Mouse (Mus musculus): Measurements from ENCODE around the gene Ddr1.

Ddr1 gene

DNA sequence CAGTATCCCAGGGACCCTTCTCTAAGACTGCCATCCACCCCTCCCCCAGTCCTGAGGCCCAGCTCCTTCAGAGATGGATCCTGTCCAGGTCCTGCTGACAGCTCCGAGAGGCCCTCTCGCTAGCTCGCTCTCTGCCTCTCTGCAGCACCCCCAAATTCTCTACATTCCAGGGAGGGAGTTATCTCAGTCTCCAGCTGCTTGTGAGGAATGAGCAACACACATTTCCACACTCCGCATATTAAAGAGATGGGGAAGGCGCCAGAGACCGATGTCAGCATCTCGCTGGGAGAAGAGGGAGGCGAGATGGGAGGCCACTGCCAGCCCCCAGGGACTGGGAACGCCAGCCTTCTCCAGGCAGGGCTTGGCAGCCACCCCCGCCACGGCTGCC, 15.9 kb upstream of the Ddr1 start:
- no peak for DNase-seq

DNA sequence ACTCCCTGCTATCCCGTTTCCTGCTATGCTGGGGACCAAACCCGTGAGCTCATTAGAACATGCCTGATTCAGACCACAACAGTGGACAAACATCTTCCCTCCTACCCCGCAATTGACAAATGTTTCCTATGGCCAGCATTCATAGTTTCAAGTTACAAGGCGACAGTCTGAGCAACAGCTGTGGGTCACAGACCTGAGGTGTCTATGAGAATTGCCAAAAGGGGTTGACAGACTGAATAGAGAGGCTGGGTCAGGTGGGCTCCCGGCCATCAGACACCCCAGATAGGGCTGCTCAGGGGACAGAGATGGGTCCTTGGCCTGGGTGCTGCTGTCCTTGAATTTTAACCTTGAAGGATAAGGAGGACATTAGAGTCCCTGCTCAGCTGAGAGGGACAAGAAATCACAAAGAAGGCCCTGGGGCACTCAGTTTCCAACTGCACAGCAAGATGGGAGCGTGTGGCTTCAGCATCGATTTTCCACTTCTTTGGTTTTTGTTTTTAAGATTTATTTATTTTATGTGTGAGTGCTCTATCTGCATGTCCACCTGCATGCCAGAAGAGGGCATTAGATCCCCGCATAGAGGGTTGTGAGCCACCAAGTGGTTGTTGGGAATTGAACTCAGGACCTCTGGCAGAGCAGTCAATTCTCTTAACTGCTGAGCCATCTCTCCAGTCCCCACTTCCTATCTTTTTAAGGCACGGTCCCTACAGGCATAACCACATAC, 15.4 kb upstream of the Ddr1 start:
- no peak for DNase-seq

DNA sequence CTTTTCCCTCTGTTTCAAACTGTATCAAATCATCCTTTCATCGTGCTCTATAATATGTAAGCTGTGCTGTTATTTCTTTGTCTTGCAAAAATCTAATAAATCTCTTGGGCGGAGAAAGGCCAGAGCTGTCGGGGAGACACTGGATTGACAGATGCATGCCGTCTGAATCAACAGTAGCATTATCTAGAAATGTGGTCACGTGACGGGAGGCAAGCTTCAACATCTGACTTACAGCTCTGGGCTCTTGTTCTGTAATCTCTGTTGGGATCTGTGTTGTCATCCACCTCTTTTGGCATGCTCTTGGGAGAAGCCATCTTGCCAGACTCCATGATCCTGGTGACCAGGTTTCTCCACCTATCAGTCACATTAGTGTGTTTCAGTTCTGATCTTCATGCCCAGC, 12.7 kb upstream of the Ddr1 start:
- DNase-seq = no peak

DNA sequence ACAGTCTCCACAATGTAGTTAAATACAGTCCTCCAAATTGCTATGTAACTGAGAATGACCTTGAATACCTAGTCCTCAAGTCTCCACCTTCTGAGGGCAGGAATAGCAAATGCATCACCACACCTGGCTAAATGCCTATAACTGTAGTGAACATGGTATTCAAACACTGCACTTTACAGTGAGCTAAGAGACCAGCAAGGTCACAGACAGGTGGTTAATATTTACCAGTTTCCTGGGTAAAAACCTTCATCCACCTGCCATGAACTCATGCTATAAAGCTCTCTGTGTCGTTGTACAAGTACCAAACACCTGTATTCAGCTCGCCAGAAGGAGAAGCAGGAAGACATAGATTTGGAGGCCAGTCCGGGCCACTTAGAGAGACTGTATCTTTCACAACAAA, 11.7 kb upstream of the Ddr1 start:
- no peak for DNase-seq

DNA sequence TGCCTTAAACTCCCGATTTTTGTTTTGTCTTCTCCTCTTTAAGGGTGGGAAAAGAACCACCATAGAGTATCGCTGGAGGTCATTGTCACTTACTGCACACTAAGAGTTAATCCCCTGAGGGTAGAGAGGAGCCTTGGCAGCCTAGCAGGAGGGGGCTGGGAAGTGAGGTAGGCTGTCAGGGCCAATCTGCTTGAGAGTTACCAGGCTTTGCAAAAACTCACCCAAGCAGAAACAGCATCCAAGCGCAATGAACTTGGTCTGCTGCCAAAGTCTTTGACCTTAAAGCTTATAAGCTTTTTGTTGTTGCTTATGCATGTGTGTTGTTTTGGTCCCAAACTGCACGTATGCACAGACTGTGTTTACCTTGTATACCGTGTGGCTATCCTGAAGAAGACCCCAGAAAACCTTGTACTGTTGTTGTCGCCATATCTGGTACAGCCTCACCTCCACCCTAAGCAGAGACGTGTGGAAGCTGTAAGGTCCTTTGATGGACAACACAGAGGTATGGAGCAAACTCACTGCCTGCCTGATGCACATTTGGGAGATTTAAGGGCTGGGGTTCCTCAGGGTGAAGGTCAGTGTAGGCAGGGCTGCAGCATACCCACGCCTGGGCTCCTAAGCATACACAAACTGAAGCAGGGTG, 6.4 kb upstream of the Ddr1 start:
- DNase-seq = peak; percentile 56

DNA sequence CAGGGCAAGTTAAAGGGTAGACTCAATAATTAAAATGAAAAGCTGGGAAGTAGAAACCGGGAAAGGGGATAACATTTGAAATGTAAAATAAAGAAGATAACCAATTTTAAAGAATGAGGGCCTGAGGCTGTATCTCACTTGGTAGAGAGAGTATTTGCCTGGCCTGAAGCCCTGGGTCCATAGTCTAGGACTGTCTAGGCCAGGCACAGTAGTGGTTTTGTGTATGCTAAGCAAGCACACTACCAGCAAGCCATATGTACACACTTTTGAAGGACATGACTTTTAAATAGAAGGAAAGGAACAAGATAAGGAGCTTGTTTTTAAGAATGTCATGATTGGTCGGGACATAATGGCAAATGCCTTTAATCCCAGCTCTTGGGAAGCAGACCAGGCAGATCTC, 4.2 kb upstream of the Ddr1 start:
- DNase-seq = no peak

DNA sequence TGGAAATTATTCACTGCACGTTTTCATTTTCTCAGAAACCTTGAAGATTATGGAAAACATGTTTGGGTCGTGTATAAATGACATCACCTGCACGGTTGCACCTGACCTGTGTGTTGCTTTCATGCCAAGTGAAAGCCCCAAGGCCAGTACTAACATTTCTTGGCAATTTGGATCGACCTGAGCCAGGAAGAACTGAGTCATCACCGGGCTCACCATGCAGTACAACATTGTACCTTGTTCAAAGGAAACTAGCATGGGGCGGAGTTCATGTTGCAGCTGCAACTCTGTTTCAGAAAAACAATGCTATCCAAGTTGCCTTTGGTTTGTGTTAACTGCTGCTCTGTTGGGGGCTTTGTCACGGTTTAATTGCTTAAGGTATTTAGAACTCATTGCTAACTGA, 3.5 kb upstream of the Ddr1 start:
- no peak for DNase-seq

DNA sequence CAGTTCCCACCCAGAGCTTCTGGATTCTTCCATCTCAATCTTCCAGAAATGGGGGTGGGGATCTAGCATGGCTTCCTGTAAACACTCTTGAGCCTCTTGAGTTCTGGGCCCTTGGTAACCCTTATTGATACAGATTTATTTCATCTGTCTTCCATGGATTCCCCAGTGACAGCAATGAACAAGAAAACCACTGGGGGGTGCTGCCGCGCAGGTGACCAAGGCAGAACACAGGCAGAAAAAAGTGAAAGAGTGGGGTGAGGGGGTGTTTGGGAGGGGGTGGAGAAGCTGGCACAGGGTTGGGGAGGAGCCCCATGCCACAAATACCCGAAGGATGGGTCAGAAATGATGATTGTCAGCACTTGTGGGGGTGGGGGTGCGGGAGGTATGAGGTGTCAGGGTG, 1.4 kb upstream of the Ddr1 start:
- peak; percentile 56 for DNase-seq

DNA sequence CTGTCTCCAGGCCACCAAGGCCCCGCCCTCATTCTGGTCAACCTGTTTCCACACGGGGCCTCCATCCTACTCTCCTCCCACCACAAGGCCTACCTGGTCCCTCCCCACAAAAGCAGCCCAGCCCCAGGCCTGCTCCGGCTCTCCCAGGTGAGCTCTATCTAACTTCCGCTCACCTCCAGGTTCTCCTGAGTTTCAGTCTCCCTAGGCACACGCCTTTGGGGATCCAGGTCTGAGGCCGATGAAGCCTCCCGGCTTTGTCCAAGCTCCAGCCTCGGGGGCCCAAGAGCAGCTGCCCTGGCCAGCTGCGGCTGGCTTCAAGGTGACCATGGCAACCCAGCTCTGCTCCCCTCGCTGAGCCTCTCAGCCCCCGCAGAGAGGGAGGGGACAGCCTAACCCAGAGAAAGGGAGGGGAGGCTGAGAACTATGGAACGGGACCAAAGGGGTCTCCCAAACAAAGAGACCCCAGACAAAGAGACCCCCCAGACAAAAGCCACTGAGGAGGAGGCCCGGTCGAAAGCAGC, 610 bp downstream of the Ddr1 start:
- peak; percentile 53 for DNase-seq

DNA sequence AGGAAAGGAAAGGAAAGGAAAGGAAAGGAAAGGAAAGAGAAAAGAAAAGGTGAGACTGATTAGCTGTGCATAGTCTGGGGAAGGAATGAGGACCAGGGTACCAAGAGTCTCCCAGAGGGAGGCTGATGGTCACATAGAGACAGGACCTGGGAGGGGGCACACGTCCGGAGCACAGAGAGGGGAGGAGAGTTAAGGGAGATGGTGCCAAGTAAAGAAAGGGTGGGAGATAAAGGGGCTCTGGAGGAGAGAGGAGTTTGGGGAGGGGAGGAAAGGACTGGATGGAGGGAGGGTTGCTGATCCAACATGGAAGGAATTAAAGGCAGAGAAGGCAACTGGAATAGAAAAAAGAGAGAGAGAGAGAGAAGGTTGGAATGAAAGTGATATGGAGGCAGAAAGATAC, 1.4 kb downstream of the Ddr1 start:
- no peak for DNase-seq

DNA sequence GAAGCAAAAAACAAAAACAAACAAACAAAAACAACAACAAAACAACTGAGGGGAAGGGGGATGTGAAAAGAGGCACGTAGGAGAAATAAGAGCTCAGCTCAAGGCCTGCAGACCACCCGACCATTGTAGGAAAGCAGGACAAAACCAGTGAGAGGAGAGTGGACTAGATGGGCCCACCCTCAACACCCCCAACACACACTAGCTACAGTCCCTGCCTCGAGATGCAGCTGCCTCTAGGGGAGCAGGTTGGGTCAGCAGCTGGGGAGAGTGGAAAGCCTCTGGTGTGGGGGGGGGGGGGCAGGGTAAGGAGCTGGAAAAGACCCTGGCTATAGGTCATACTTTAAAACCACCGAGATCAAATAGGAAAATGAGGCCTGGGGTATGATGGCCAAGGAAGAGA, 1.8 kb downstream of the Ddr1 start:
- DNase-seq = no peak

DNA sequence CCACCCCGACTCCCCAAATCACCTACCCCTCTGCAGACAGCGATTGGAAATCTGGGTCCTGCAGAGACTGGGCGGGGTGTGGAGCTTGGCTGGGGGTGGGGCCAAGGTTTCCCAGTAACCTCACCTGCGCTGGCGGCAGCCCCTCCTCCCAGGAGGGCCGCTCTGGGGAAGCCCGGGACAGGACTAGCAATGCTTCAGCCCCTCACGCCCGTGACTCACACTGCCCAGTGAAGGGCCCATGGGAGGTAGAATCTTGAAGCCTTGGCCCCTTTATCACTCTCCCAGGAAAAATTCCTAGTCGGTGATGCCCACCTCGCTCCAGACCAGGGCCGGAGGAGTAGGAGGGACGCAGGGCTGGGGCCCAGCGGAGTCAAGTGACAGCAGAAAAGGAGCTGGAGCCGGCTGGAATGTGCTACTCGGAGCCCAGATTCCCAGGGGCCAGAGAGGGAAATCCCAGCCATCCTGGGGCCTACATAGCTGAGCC, 2.4 kb downstream of the Ddr1 start:
- peak; percentile 71 for DNase-seq

DNA sequence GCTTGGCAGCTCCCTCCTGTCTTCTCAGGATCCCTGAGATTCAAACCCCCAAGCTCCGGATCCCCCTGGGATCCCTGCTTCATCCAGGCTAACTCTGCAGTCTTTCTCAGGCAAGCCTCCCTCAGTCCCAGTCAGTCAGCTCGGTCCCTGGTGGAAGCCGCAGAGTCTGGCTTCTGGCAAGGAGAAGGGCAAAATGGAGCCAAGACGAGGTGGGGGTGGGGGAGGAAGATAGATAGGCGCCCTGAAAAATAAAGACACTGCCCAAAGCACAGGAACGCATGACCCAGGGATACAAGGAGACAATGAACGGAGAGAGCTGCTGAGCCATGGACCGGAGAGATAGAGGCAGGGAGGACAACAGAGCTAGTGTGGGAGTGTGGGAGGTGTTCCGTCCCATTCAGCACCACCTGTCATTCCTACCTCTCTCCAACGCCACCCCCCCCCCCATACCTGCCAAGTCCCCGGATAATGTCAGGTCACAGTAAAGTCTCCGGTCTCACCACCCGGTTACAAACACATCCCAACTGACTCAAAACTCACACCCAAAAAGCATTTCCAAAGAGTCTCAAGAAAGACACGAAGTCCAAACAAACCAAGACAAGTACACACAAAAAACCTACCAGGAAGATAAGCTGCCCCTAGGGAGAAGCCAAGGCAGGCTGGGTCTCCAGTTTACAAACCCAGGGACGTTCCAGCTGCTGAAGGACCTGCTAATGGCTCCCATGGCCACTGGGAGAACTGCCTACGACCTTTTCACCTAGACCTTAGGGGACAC, 3.0 kb downstream of the Ddr1 start:
- peak; percentile 74 for DNase-seq

DNA sequence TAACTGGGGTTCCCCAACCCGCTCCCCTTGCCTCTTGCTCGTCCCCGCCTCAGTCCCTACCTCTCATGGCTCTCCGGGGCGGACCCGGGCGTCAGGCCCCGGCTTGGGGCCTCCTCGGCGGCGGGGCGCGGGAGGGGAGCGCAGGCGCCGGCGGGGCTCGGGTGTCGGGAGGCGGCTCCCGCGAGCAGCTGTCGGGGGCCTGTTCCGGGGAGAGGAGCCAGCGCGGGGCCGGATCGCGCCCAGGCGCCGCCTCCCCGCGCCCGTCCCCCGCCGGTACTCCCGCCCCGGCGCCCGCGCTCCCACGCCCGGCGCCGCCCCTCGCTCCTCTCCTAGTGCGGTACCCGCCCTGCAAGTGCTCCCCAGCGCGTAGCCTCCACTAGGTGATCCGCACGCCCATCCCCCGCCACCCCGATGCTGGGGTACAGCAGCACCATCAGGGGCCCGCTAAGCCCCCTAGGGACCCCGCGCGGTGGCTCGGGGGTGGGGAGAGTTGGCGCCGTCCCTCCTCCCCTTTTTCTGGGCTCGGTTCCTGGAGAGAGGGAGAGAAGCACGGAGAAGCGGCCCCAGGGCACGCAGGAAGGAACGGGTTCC, 4.0 kb downstream of the Ddr1 start:
- DNase-seq = peak; percentile 86

DNA sequence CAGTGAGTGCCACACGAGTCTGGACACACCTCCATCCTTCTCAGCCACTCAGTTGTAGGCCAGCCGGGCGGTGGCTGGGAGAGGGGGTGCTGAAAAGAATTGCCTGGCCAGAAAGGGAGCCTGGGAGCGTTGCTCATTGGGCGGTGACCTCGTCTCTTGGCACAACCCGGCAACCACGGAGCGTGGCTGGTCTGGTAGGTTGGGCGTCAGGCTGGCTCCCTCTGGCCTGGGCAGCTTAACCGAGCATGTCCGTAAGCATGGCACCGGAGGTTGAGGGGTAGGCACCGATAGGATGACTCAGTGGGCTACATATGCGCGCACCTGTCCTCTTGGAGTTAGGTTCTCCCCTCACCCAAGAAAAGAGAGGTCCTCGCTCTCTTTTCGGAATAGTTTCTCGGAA, 4.5 kb downstream of the Ddr1 start:
- DNase-seq = peak; percentile 89

DNA sequence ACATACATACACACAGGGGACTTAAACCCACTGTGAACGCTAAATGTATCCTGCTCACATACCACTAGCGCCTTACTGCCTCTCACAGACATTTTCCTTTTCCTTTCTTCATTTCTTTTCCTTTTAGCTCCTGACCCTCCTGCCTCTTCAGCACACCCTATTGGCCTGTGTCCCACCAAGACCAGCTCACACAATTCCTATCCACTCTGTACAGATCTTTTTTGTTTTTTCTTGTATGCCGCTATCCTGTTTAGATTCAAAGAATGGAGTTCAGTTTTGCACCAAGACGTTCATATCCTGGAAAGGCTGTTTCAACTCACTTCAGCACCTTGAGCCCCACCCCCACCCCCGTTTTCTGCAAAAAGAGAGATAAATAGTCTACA, 5.9 kb downstream of the Ddr1 start:
- DNase-seq = no peak

DNA sequence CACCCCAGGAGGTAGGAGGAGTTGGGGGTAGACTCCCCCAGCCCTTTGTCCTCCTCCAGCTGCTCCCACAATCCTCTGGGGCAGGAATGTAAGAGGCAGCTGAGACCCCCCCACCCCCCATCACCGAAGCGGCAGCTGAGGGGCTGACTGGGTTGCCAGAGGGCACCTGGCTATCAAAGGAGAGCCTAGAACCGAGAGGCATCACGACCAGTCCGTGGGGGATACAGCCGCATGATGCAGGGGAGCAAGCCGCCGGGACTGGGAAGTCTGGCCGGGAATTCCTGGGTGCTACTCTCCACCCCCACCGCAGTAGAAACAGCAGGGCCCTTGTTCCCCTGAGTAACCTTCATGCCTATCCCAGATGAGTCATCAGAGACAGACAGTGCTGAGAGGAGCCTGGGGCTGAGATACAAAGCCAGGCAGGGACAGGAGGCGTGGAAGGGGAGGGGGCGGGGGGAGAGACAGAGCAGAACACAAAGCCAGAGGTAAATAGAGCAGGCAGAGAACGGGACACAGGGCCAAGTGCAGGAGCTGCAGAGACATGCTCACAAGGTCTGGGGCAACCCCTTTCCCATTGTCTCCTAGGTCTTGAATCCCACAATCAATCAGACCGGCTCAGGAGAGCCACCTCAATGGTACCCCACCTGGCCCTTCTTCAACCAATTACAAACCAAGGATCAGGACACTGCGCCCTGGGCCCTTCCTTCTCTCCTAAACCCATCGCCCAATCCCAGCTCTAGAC, 6.5 kb downstream of the Ddr1 start:
- DNase-seq = peak; percentile 71

DNA sequence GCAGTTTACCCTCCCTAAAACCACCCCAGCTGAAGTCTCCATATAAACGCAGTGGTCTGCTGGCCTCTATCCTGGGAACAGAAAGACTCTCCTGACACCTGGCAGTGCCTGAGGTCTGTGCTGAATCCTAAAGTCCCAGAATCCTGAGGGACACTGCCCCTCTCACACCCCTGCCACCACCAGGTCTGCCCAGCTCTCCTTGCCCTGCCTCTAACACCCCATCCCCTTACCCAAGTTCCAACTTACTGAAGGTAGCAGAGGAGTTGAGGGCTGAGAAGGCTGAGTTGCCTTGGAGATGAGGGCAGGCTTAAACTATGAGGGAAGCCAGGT, 7.0 kb downstream of the Ddr1 start:
- DNase-seq = peak; percentile 63

DNA sequence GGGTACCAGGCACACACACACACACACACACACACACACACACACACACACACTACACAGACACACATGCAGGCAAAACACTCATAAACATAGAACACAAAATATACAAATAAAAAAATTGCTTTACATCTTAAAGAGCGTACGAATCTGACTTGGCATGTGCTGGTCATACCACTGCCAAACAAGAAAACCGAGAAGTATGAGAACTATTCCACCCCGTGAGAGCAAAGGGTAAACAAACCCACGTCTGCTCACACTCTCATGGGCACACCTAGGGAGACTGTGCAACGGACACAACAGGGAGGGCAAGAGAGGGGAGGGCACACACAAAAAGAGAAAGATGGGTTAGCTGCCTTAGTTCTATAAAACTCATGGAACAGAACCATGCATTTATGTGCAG, 7.7 kb downstream of the Ddr1 start:
- DNase-seq = no peak

DNA sequence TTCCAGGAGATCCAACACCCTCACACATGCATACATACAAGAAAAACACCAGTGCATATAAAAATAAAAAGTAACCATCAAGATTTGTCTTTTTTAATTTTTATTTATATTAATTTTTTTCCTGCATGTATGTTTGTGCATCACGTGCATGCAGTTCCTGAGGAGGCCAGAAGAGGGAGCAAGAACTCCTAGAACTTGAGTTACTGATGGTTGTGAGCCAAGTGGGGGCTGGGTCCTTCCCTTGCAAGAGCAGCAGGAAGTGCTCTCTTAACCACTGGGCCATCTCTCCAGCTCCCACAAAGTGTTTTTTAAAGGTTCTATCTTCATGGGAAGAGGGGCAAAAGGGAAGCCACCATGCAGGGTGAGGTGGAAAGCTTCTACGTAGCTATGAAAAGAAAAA, 9.1 kb downstream of the Ddr1 start:
- DNase-seq = no peak

DNA sequence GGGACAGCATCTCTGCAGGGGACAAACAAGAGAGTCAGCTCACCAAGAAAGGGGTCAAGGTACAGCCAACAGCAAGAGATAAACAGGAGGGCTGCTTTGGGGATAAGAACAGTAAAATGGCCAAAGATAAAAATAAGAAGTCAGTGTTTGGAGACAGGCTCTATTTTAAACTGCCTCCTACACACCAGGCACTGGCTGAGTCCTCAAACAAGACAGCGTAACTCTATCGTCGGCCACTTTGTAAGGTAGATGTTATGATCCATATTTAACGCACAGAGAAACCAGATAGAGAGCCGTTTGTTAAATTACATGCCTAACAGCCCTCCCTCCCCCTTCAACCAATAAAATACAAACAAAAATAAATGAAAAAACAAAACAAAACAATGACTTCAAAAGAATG, 10.5 kb downstream of the Ddr1 start:
- no peak for DNase-seq

DNA sequence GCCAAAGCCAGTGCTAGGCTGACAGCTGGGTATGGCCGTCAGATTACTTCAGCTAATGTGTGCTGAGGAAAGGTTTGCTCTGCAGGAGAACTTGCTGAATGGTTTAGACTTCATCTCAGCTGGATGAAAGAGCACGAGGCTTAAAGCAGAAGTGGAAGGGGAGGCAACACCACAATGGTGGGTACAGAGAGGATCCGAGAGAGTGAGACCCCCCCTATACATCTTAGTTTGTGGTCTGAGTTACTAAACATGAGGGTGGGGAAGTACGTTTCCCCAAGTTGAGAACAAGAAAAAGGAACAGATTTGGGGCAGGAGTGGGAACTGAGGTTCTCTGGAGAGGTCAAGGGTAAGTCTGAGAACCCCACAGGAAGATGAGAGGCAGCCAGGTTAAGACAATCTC, 12.1 kb downstream of the Ddr1 start:
- DNase-seq = no peak

DNA sequence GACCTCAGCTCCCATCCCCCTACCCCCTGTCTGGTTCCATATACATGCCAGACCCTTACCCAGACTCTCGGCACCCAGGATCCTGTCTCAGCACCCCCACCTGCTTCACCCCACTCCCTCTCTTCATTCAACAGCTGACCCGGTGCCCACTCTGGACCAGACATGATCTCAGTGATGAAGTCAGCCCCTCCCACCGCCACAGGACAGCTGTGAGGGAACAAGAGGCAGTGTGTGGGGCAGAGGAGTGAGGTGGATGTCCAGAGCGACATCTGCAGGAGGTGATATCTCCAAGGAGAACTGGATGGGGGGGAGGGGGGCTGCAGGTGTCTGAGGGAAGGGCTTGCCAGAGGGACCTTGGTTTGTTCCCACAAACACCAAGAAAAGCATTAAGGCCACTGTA, 12.6 kb downstream of the Ddr1 start:
- DNase-seq = no peak
